10 mouse cellular contexts compared by ENCODE assay signal in genomic region chr16:37790781-37791175, GRCm38 (mm10). TPM values are rescaled to one million over a fixed set of nuclear protein-coding genes. Genes with fewer than 3 reads are reported as not detected.
DNase-seq lines count a peak whose midpoint lies in the region; ATAC-seq and TF ChIP-seq lines count a peak whose summit lies in the region.
"Had no signal": no experiment of that assay in that cellular context is flagged by ENCODE, and none has a peak within 500 bp of the region (broad histone marks: within the 10 kb centered on the region; RNA-seq: fewer than 3 reads in every experiment).

No protein-coding gene starts in this region.

- H3K36me3 ChIP-seq in stomach, embryonic 16.5 days (ENCODE audit: control insufficient read depth, insufficient read depth, low read length) = 0 out of 2 replicates have a peak, but pooled peaks cover 2% of the 10 kb centered on the region
- H3K36me3 ChIP-seq in stomach, postnatal 0 days (ENCODE audit: control insufficient read depth, insufficient read depth, low read length) = peaks cover 6% of the 10 kb centered on the region; the same call in 1 of the 2 replicates
- H3K36me3 ChIP-seq in heart, embryonic 11.5 days (ENCODE audit: control insufficient read depth, insufficient read depth, low read length) = peaks cover 6% of the 10 kb centered on the region; the same call in 1 of the 2 replicates
- H3K36me3 ChIP-seq: liver, embryonic 15.5 days had no signal

- ATAC-seq in stomach, embryonic 16.5 days (ENCODE audit: insufficient read depth, low FRiP score) = no peak
- no peak for ATAC-seq in stomach, postnatal 0 days (ENCODE audit: low FRiP score, low TSS enrichment)
- no peak; the same call in 1 of the 2 replicates for ATAC-seq in heart, embryonic 11.5 days (replicated peaks; ENCODE audit: insufficient number of reproducible peaks, low FRiP score, low TSS enrichment)

- WGBS in stomach, embryonic 16.5 days = 66% methylated on average over 8 of the region's 8 CpGs
- WGBS in stomach, postnatal 0 days = 53% methylated on average over 8 of the region's 8 CpGs
- 45% methylated on average over 8 of the region's 8 CpGs for WGBS in heart, embryonic 11.5 days (ENCODE audit: insufficient replicate concordance)

- H3K4me3 ChIP-seq in stomach, embryonic 16.5 days (replicated peaks; ENCODE audit: low read length) = no peak overlapping the region
- H3K4me3 ChIP-seq in stomach, postnatal 0 days (ENCODE audit: low read depth, low read length) = no peak overlapping the region
- no peak overlapping the region for H3K4me3 ChIP-seq in heart, embryonic 11.5 days (ENCODE audit: low read depth, low read length)
- H3K4me3 ChIP-seq: layer of hippocampus, adult 2 months; liver, embryonic 15.5 days had no signal

- no peak overlapping the region for H3K4me2 ChIP-seq in stomach, embryonic 16.5 days (ENCODE audit: low read depth, low read length)
- no peak overlapping the region for H3K4me2 ChIP-seq in stomach, postnatal 0 days (replicated peaks; ENCODE audit: low read depth)
- peak overlapping the region; percentile 37 for H3K4me2 ChIP-seq in heart, embryonic 11.5 days
- H3K4me2 ChIP-seq: liver, embryonic 15.5 days had no signal

- H3K4me1 ChIP-seq in stomach, embryonic 16.5 days (ENCODE audit: control insufficient read depth, insufficient read depth, low read length) = peaks cover 54% of the 10 kb centered on the region
- H3K4me1 ChIP-seq in stomach, postnatal 0 days (replicated peaks; ENCODE audit: control insufficient read depth, insufficient read depth) = peaks cover 12% of the 10 kb centered on the region
- H3K4me1 ChIP-seq in heart, embryonic 11.5 days (ENCODE audit: control insufficient read depth, insufficient read depth, low read length) = peaks cover 69% of the 10 kb centered on the region
- H3K4me1 ChIP-seq: liver, embryonic 15.5 days had no signal

- peak overlapping the region; percentile 48; the same call in 1 of the 2 replicates for H3K27ac ChIP-seq in stomach, embryonic 16.5 days (ENCODE audit: low read length)
- no peak overlapping the region for H3K27ac ChIP-seq in stomach, postnatal 0 days (replicated peaks)
- H3K27ac ChIP-seq in heart, embryonic 11.5 days (ENCODE audit: low read depth, low read length) = peak overlapping the region; percentile 89
- H3K27ac ChIP-seq: layer of hippocampus, adult 2 months; liver, embryonic 15.5 days had no signal

- no peak for DNase-seq in stomach, postnatal 0 days (ENCODE audit: low spot score)
- DNase-seq in kidney, postnatal 10 days = peak; percentile 69
- DNase-seq in spleen, postnatal 14 days (ENCODE audit: low spot score in 2 of 2) = no peak
- DNase-seq in right cerebral cortex, postnatal 14 days = no peak
- no peak for DNase-seq in right cerebral cortex, postnatal 36 days (ENCODE audit: low spot score in 2 of 2)
- DNase-seq: thymus, postnatal 36 days had no signal

- no peak for TF ChIP-seq EP300 in stomach, postnatal 0 days (optimal IDR thresholded peaks at IDR 0.05)

- no peak for TF ChIP-seq CTCF in stomach, postnatal 0 days (IDR thresholded peaks at IDR 0.05; ENCODE audit: low read depth)

- H3K9me3 ChIP-seq in stomach, embryonic 16.5 days (replicated peaks; ENCODE audit: control insufficient read depth, low read length) = no peaks in the 10 kb centered on the region
- no peaks in the 10 kb centered on the region for H3K9me3 ChIP-seq in stomach, postnatal 0 days (ENCODE audit: control insufficient read depth, low read length)
- H3K9me3 ChIP-seq in heart, embryonic 11.5 days (replicated peaks; ENCODE audit: control insufficient read depth, low read length) = no peaks in the 10 kb centered on the region
- H3K9me3 ChIP-seq: liver, embryonic 15.5 days had no signal

- no peaks in the 10 kb centered on the region for H3K27me3 ChIP-seq in stomach, embryonic 16.5 days (ENCODE audit: control insufficient read depth, insufficient read depth, low read length)
- no peaks in the 10 kb centered on the region for H3K27me3 ChIP-seq in stomach, postnatal 0 days (ENCODE audit: control insufficient read depth, insufficient read depth, low read length)
- no peaks in the 10 kb centered on the region for H3K27me3 ChIP-seq in heart, embryonic 11.5 days (ENCODE audit: control insufficient read depth, insufficient read depth, low read length)
- H3K27me3 ChIP-seq: liver, embryonic 15.5 days had no signal

- H3K9ac ChIP-seq in stomach, embryonic 16.5 days (ENCODE audit: low read length) = no peak overlapping the region
- H3K9ac ChIP-seq in stomach, postnatal 0 days (ENCODE audit: low read length) = no peak overlapping the region
- H3K9ac ChIP-seq in heart, embryonic 11.5 days (ENCODE audit: low read depth, low read length) = peak overlapping the region; percentile 34; the same call in 1 of the 2 replicates
- H3K9ac ChIP-seq: liver, embryonic 15.5 days had no signal

RNA-seq across cellular contexts. Expression of gene Fstl1, which starts 14.1 kb away (rescaled TPM):
- polyA plus RNA-seq in stomach, embryonic 16.5 days (2015; fragmentation: Nextera tagmentation; extraction: Ambion mirVana) = 417 and 440 TPM in 2 replicates
- 238 and 254 TPM in 2 replicates for polyA plus RNA-seq in stomach, postnatal 0 days (2015; fragmentation: Nextera tagmentation; extraction: Ambion mirVana)
- polyA plus RNA-seq in heart, embryonic 11.5 days (2014; fragmentation: Nextera tagmentation; extraction: Ambion mirVana) = 500 and 503 TPM in 2 replicates
